Mouse (Mus musculus): ENCODE measurements around the gene Gnb1l.

Gnb1l gene

GRCm38 (mm10) chr16:18498558-18498990, at the start of gene Gnb1l, which contains the start of gene Rtl10:
Gene Gnb1l, plus strand, starts transcription at chr16:18498713.
Gene Rtl10, plus strand, starts transcription at chr16:18498901.
- peak; percentile 95 for DNase-seq

GRCm38 (mm10) chr16:18449005-18449404, 49.5 kb upstream of the Gnb1l start:
- no peak for DNase-seq

- DNase-seq = no peak
Measured at GRCm38 (mm10) chr16:18451486-18452181, 46.9 kb upstream of the Gnb1l start.

- no peak for DNase-seq
Measured at GRCm38 (mm10) chr16:18452361-18452862, 46.1 kb upstream of the Gnb1l start.

- DNase-seq = no peak
Measured at GRCm38 (mm10) chr16:18453846-18454245, 44.7 kb upstream of the Gnb1l start.

GRCm38 (mm10) chr16:18455407-18455806, 43.1 kb upstream of the Gnb1l start:
- no peak for DNase-seq

GRCm38 (mm10) chr16:18458661-18459060, 39.9 kb upstream of the Gnb1l start:
- DNase-seq = no peak

- DNase-seq = no peak
Measured at GRCm38 (mm10) chr16:18459335-18459954, 39.1 kb upstream of the Gnb1l start.

GRCm38 (mm10) chr16:18459955-18460370, 38.5 kb upstream of the Gnb1l start:
- no peak for DNase-seq

- DNase-seq = no peak
Measured at GRCm38 (mm10) chr16:18460826-18461225, 37.7 kb upstream of the Gnb1l start.

- DNase-seq = no peak
Measured at GRCm38 (mm10) chr16:18462031-18462430, 36.5 kb upstream of the Gnb1l start.

- DNase-seq = no peak
Measured at GRCm38 (mm10) chr16:18462598-18462997, 35.9 kb upstream of the Gnb1l start.

GRCm38 (mm10) chr16:18464271-18464670, 34.2 kb upstream of the Gnb1l start:
- no peak for DNase-seq

- no peak for DNase-seq
Measured at GRCm38 (mm10) chr16:18470829-18471228, 27.7 kb upstream of the Gnb1l start.

GRCm38 (mm10) chr16:18471381-18471955, 27.0 kb upstream of the Gnb1l start:
- no peak for DNase-seq

- DNase-seq = no peak
Measured at GRCm38 (mm10) chr16:18471976-18472375, 26.5 kb upstream of the Gnb1l start.

- no peak for DNase-seq
Measured at GRCm38 (mm10) chr16:18472416-18472815, 26.1 kb upstream of the Gnb1l start.

- no peak for DNase-seq
Measured at GRCm38 (mm10) chr16:18472976-18473375, 25.5 kb upstream of the Gnb1l start.

- no peak for DNase-seq
Measured at GRCm38 (mm10) chr16:18474021-18474420, 24.5 kb upstream of the Gnb1l start.

GRCm38 (mm10) chr16:18477996-18478395, 20.5 kb upstream of the Gnb1l start:
- no peak for DNase-seq

- no peak for DNase-seq
Measured at GRCm38 (mm10) chr16:18479667-18480066, 18.8 kb upstream of the Gnb1l start.

GRCm38 (mm10) chr16:18480933-18481485, 17.5 kb upstream of the Gnb1l start:
- no peak for DNase-seq

GRCm38 (mm10) chr16:18482431-18482830, 16.1 kb upstream of the Gnb1l start:
- DNase-seq = no peak

GRCm38 (mm10) chr16:18483839-18484238, 14.7 kb upstream of the Gnb1l start:
- DNase-seq = no peak

All from B cell, adult 2 months (primary cell).